Mouse (Mus musculus) natural killer cell, adult 2 months (primary cell): Measurements from ENCODE around the gene Mmp21.
"Not testable (repeated sequence)": the region's sequence is repeated elsewhere in the genome, so short reads cannot be mapped to it uniquely, and the experiment has no call there.

Experiments
- DNase-seq, 2 experiments: peaks; one replicate each; pipeline ENCODE4 v3.0.0; 2022; ENCODE audit warnings: low spot score in 2 of 2

Gene Mmp21

DNA sequence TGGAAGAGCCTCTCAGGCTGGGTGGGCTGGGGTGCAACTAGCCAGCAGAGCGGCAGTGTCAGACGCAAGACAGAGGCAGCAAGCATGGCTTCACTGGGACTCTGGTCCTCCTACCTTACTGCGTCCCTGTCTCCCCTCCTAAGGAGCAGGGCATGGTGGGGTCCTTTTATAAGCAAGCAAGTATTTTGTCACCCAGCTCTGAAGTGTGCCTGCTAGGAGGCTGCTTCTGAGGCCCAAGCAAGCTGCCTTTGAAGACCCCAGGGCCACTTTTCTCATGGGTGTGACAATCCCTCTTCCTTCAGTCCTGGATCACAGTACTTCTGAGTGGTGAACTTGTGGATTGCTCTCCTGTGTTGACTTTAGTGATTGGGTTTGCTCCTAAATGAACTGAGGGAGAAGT is at the start of gene Mmp21:
Mmp21 (minus strand) TSS at position 101 of the 400 bp plus-strand sequence.
- DNase-seq: no peak

DNA sequence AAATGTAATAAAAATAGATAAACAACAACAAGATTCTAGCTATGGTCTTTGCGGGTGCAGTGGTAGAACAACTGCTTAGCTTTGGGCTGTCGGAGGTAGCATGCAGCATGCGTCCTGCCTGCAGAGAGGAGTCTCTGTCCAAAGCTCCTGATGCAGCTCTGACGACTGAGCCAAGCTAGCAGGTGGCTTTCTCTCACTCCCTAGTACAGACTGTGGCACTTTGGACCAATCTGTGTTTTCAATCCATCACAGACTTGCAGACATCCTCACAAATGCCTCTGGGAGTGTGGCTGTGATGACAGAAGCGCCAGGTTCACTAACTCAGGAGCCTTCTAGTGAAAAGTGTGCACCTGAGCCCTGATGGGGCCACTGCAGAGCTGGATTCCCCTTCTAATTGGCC is 49.5 kb upstream of the Mmp21 start:
- no peak for DNase-seq

- no peak for DNase-seq
Measured at GRCm38 (mm10) chr7:133727027-133727426, 47.2 kb upstream of the Mmp21 start.

DNA sequence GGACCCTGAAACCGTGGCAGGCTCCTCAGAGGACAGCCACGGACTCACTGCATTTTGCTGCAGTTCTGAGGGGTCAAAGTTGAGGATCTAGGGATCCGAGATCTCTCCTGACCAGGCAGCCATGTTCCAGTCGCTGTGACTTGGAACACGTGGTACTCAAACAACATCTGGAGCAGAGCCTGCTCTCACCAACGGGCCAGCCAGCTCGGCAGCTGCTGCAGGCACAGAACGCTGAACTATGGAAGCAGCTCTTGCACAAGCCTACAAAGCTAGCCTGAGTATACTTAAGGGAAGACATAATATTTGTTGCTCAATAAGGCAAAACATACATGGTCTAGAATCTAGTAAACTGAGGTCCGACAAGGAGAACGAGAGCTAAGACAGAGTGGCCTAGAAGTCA is 45.7 kb upstream of the Mmp21 start:
- no peak for DNase-seq

DNA sequence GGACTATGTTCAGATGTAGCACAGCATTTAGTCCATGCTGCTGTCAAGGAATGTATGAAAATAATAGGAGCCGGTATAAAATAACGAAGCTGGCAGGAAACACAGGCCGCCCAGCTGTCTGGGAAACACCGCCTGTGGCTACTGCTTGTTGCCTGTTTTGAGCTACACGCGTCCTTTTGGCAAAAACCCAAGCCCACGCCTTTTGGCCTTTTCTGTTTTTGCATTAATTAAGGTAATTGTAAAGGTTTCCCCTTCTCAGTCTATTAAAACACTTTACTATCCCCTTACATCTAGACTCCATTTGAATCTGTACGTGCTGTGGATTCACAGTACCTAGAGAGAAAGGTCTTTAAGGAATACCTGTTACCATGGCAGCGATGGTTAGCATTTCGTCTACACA is 45.0 kb upstream of the Mmp21 start:
- no peak for DNase-seq

- DNase-seq: no peak
Measured at GRCm38 (mm10) chr7:133720616-133721015, 40.8 kb upstream of the Mmp21 start.

- DNase-seq: no peak
Measured at GRCm38 (mm10) chr7:133718580-133718979, 38.7 kb upstream of the Mmp21 start.

- DNase-seq: no peak
Measured at GRCm38 (mm10) chr7:133715387-133715786, 35.5 kb upstream of the Mmp21 start.

DNA sequence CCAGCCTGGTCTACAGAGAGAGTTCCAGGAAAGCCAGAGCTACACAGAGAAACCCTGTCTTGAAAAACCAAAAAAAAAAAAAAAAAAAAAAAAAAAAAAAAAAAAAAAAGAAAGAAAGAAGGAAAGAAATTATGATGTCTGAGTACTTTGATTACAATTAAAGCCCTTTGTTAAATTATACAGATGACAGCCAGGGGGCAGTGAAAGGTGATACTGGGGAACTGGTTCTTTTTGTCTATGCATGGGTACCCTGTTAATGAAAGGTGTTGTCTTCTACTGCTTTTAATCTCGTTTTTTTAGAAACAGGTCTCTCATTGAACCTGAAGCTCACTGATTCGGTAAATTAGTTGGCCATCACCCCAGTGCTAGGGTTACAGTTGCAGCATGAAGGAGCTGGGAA is 27.4 kb upstream of the Mmp21 start:
- peak; percentile 12 to 35 for DNase-seq

DNA sequence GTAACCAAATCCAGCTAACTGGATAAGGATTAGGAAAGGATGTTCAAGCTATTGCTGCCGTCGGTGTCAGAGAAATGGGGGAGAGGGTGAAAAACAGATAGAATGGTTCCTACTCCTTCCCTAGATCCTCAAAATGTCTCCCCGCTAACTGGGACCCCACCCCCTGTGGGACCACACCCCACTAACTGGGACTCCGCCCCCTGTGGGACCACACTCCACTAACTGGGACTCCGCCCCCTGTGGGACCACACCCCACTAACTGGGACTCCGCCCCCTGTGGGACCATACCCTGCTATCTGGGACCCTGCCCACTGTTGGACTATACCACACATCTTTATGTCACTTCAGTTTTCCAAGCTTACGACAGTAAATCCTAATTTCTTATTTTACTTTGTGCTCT is 24.0 kb upstream of the Mmp21 start:
- no peak for DNase-seq

GRCm38 (mm10) chr7:133702333-133702732 is 22.5 kb upstream of the Mmp21 start:
- DNase-seq: no peak

DNA sequence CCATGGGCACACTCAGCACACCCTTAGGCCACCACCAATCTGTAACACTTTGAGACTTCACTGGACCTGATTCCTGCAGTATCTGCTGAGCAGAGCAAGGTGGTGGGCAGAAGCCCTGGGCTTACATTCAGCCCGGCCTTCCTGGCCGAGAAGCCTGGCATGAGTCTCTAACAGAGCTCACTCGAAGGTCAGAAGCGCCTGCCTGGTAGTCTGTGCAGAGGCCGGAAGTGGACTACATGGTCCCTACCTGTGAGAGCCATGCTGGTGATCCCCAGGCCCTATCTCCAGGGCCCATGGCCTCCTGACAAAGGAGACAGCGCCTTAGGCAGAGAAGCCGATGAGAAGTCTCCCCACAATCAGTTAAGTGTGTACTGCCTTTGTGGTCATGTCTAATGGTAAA is 21.5 kb upstream of the Mmp21 start:
- DNase-seq: no peak

GRCm38 (mm10) chr7:133699885-133700284 is 20.0 kb upstream of the Mmp21 start:
- no peak for DNase-seq

- DNase-seq: no peak
Measured at GRCm38 (mm10) chr7:133698021-133698709, 18.3 kb upstream of the Mmp21 start.

- not testable (repeated sequence) for DNase-seq
Measured at GRCm38 (mm10) chr7:133685644-133686043, 5.8 kb upstream of the Mmp21 start.

DNA sequence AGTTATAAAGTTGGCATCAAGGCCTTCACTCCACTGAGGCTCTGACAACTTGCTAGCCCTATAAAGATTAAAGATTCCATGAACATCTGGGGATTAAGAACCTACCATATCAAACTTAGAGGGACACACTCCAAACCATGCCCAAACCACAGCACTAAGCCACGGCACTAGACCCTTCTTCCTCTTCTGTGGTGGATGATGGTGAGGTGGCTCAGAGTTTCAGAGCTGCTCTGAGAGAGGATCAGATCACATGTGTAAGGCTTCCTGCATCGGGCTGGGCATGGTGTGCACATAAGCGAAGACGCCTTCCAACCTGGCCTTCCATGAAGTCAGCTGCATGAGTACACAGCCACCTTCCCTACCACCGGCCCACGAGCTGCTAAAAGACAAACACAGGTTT is 4.8 kb upstream of the Mmp21 start:
- DNase-seq: no peak

DNA sequence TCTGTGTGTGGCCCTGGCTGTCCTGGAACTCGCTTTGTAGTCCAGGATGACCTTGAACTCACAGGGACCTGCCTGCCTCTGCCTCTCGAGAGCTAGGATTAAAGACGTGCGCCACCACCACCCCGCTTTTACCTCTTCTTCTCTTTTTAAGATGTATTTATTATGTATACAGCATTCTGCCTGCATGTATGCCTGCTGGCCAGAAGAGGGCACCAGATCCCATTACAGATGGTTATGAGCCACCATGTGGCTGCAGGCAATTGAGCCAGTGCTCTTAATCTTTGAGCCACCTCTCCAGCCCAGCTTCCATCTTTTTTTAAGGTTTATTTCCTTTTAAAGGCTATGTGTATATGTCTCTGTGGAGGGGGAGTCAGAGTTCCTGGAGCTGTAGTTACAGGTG is 4.2 kb upstream of the Mmp21 start:
- no peak for DNase-seq

DNA sequence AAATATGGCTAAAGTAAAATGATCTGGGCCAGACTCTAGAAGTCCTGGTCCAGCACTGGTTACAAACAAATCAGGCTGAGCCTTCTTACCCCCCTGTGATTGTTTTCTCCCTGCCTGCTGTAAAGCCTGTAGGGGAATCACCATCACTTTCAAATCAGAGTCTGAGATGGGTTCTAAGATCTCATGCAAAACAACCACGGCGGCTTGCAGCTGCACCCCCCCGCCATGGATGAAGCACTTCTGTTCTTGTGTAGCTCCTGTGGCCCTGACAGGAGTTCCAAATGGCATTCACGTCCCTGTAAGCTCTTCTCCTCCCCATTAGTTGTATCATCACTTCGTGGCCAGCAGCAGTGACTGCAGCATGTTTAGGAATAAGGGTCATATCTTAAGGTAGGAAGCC is 3.8 kb upstream of the Mmp21 start:
- DNase-seq: no peak

DNA sequence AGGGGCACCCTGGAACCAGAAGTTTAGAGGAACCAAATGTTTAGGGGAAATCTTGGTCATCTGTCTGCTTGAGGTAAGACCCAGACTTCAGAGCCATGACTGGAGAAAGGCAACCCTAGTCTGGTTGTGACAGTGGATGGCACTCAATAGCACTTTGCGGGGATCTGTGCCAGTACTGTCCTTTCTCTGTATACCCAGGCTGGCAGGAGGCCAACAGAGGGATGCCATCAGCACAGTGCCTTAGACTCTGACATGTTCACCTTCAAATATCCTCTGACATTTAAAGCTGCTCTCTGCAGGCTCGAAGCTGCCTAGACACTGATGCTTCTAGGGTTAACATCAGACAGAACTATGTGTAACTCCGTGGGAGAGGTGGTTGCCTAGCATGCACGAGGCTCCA is 422 bp downstream of the Mmp21 start:
- no peak for DNase-seq

GRCm38 (mm10) chr7:133678716-133679115 is 1.1 kb downstream of the Mmp21 start:
- no peak for DNase-seq

- no peak for DNase-seq
Measured at GRCm38 (mm10) chr7:133676002-133676401, 3.9 kb downstream of the Mmp21 start.

DNA sequence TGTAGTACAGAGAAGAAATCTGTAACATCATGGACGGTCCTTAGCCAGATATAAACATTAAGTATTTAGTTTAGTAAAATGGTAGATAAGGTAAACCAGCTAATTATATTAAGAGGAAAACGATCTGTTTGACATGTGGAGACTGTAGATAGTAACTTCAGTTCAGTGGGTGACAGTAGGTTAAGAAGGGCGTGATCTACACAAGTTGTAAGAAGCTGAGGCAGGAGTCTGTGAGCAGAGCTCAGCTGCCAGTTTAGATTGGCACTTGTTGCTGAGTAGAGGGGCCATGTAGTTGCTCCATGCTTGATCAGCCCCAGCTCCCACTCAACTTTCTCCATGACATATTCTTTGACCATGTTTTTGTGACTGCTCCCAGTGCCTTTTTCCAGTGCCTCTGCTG is 9.0 kb downstream of the Mmp21 start:
- DNase-seq: no peak

DNA sequence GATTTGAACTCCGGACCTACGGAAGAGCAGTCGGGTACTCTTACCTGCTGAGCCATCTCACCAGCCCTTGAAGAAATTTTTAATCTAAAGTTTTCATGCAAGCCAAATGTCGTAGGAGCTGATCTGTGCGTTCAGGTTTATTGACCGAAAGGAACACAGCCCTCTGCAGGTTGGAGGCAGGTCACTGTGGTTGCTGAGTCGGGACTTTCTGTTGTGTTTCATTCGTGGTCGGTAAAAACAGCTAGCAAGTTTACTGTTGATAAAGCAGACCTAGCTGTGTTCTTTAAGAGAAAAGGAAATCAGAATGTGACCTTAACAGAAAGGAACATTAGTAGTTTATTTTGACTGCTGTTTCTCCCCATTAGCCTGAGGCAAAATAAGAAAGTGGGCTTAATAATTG is 9.9 kb downstream of the Mmp21 start:
- DNase-seq: no peak

- DNase-seq: no peak
Measured at GRCm38 (mm10) chr7:133669071-133669470, 10.8 kb downstream of the Mmp21 start.
